Mouse (Mus musculus): Measurements from ENCODE around the gene Scnn1g. TPM values are rescaled to one million over a fixed set of nuclear protein-coding genes. Genes with fewer than 3 reads are reported as not detected.

Gene Scnn1g
- polyA plus RNA-seq, 1 experiment from 2014 or later: 22.0 TPM

GRCm38 (mm10) chr7:121779409-121779808 lies 45.1 kb downstream of the Scnn1g start:
- Histone ChIP-seq H3K4me3 (replicated peaks) (no peak overlapping the region), H3K27ac (peak overlapping the region; percentile 32; the same call in 1 of the 2 replicates), H3K4me1 (no peaks in the 10 kb centered on the region), H3K9ac (no peak overlapping the region), H3K36me3 (no peaks in the 10 kb centered on the region), H3K4me2 (no peak overlapping the region), H3K9me3 (replicated peaks) (no peaks in the 10 kb centered on the region), H3K27me3 (no peaks in the 10 kb centered on the region)
- ATAC-seq (replicated peaks; ENCODE audit: low FRiP score): no peak

DNA sequence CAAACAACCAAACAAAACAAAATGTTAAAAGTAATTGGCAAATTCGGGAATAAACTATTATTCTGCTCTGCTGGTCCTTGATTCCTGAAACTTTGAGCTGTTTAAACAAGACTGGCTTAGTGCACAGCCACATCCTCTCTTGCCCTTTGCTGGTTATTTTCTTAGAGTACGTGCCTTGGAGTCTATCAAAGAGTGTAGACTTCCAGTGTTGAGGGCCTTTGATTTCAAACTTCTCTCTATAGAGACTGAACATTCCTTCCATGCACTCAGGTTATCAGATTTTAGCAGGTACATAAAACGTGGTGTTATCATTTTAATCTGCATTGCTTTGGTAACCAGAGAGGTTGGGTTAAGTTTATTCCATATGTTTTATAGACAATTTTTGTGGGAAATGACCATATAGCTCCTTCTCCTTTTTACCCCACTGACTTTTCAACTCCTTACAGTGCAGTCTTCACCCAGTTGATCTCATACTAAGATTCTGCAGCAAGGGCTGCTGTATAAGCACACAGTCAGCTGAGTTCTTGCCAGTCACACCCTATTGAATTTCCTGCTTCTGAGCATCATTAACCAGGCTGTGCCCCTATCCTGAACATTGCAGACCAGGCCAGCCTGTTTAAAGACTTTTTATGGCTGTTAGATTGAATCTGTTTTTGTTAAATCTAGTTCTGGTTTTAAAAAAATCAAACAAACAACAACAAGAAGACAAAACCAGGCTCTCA lies 48.1 kb downstream of the Scnn1g start:
- peak; percentile 91 for ATAC-seq (replicated peaks; ENCODE audit: low FRiP score)

DNA sequence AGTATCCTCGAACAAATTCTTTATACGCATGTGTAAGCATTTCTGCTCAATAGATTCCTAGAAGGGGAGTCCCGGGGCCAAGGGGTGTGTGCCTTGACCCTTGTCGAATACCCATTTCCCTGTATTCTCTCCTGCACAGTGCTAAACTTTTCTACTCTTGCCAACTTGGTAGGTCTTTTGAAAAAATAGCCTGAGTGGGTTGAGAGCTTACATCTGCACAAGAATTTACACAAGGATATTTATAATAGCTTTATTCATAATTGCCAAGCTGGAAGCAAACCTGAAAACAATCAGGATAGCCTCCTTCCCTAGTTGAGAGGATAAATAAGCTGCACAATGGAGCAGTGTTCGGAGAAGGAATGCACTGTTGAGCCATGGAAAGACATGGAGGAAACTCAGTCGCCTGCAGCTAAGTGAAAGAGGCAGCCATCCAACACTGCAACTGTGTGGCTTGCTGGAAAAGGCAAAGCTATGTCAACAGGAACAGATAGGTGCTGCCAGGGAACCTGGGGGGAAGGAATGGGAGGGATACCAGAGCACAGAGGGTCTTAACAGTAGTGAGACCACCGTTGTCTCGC lies 51.5 kb downstream of the Scnn1g start:
- Histone ChIP-seq H3K27ac (peak overlapping the region; percentile 18; the same call in 1 of the 2 replicates), H3K9me3 (replicated peaks) (no peaks in the 10 kb centered on the region), H3K4me3 (replicated peaks) (no peak overlapping the region), H3K36me3 (no peaks in the 10 kb centered on the region), H3K4me1 (no peaks in the 10 kb centered on the region), H3K27me3 (no peaks in the 10 kb centered on the region), H3K4me2 (no peak overlapping the region), H3K9ac (no peak overlapping the region)
- no peak for ATAC-seq (replicated peaks; ENCODE audit: low FRiP score)
- whole genome bisulfite sequencing: 69% methylated on average over 8 of the region's 8 CpGs

More for the DNA sequence above, 48.1 kb downstream of the Scnn1g start:
- Histone ChIP-seq H3K27me3 (no peaks in the 10 kb centered on the region), H3K4me2 (no peak overlapping the region), H3K4me3 (replicated peaks) (no peak overlapping the region), H3K9me3 (replicated peaks) (no peaks in the 10 kb centered on the region), H3K4me1 (no peaks in the 10 kb centered on the region), H3K36me3 (no peaks in the 10 kb centered on the region), H3K9ac (no peak overlapping the region), H3K27ac (peak overlapping the region; percentile 81)
- WGBS: 44% methylated on average over 3 of the region's 3 CpGs

GRCm38 (mm10) chr7:121797781-121798180 lies 63.5 kb downstream of the Scnn1g start:
- Histone ChIP-seq H3K4me1 (no peaks in the 10 kb centered on the region), H3K27ac (peak overlapping the region; percentile 42), H3K36me3 (no peaks in the 10 kb centered on the region), H3K4me2 (no peak overlapping the region), H3K9me3 (replicated peaks) (no peaks in the 10 kb centered on the region; the same call in 1 of the 2 replicates), H3K4me3 (replicated peaks) (no peak overlapping the region), H3K27me3 (no peaks in the 10 kb centered on the region), H3K9ac (no peak overlapping the region)
- no peak for ATAC-seq (replicated peaks; ENCODE audit: low FRiP score)
- 60% methylated on average over 9 of the region's 9 CpGs for WGBS

DNA sequence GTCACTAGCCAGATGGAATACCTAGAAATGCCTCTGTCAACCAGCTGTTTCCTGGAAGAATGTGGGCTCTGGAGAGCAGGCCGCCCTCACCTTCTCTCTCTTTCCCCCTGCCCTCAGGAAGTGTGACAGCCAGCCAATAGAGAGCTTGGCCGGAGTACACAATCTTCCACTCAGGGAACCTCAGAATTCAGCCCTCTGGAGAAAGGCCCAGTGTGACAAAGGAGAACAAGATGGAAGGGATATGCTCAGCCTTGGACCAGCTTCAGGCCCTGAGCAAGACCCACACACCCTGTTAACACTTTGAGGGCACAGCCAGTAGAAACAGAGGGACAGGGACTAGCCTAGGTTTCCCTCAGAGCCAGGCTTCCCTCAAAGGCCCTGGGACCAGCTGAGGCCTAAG lies 68.2 kb downstream of the Scnn1g start:
- Histone ChIP-seq H3K4me3 (replicated peaks) (no peak overlapping the region), H3K27ac (no peak overlapping the region), H3K4me1 (no peaks in the 10 kb centered on the region), H3K27me3 (no peaks in the 10 kb centered on the region), H3K9me3 (replicated peaks) (no peaks in the 10 kb centered on the region), H3K36me3 (no peaks in the 10 kb centered on the region), H3K9ac (no peak overlapping the region), H3K4me2 (no peak overlapping the region)
- WGBS: 74% methylated on average over 2 of the region's 2 CpGs
- ATAC-seq (replicated peaks; ENCODE audit: low FRiP score): no peak

DNA sequence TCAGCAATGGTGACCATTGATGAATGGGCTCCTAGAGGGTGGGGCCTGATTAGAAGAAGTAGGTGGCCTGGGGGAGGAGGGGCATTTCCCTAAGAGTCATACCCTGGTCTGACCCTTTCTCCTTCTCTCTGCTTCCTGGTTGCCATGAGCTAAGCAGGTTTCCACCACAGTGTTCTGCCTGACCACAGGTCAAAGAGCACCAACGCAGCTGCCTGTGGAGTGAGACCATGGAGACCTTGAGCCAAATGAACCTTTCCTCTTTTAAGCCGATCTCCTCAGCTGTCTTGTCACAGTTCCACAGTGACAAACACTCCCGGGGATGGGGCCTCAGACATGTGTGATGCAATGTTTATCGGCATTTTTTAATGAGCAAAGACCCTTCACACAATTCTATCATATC lies 68.7 kb downstream of the Scnn1g start:
- no peak for ATAC-seq (replicated peaks; ENCODE audit: low FRiP score)
- Histone ChIP-seq H3K9me3 (replicated peaks) (no peaks in the 10 kb centered on the region), H3K36me3 (no peaks in the 10 kb centered on the region), H3K27ac (no peak overlapping the region), H3K4me2 (no peak overlapping the region), H3K4me3 (replicated peaks) (no peak overlapping the region), H3K9ac (no peak overlapping the region), H3K4me1 (no peaks in the 10 kb centered on the region), H3K27me3 (no peaks in the 10 kb centered on the region)
- WGBS: 77% methylated on average over 4 of the region's 4 CpGs

DNA sequence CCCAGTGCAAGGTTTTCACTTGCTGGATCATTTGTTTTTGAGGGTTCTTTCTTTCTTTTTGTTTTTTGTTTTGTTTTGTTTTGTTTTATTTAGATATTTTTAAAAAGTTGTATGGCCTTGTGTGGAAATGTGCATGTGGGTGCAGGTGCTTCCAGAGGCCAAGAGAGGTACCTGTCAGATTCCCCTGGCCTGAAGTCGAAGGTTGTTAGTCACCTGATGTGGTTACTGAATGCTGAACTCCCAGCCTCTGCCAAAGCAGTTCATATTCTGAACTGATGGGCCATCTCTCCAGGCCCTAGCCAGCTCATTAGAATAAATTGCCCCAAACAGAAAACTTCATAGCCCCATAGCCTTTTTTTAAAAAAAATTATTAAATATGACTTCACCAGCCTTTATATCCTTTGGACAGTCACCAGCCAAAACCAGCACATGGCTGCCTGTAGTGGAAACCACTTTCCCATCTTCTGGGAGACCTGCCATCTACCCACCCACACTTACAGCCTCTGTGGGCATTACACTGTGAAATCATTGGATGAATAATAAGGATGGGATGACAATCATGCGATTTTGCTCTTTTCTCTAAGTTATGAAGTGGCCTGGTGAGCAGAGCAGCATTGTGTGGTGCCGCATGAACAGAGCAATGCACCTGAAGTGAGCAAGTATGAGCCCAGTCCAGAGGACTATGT lies 71.7 kb downstream of the Scnn1g start:
- H3K4me1 ChIP-seq: no peaks in the 10 kb centered on the region
- no peak for ATAC-seq (replicated peaks; ENCODE audit: low FRiP score)
- H3K4me2 ChIP-seq: no peak overlapping the region
- H3K4me3 ChIP-seq (replicated peaks): no peak overlapping the region
- H3K27me3 ChIP-seq: no peaks in the 10 kb centered on the region
- WGBS: 85% methylated on average over 3 of the region's 3 CpGs
- no peak overlapping the region for H3K9ac ChIP-seq
- H3K27ac ChIP-seq: no peak overlapping the region
- H3K9me3 ChIP-seq (replicated peaks): no peaks in the 10 kb centered on the region
- H3K36me3 ChIP-seq: no peaks in the 10 kb centered on the region

DNA sequence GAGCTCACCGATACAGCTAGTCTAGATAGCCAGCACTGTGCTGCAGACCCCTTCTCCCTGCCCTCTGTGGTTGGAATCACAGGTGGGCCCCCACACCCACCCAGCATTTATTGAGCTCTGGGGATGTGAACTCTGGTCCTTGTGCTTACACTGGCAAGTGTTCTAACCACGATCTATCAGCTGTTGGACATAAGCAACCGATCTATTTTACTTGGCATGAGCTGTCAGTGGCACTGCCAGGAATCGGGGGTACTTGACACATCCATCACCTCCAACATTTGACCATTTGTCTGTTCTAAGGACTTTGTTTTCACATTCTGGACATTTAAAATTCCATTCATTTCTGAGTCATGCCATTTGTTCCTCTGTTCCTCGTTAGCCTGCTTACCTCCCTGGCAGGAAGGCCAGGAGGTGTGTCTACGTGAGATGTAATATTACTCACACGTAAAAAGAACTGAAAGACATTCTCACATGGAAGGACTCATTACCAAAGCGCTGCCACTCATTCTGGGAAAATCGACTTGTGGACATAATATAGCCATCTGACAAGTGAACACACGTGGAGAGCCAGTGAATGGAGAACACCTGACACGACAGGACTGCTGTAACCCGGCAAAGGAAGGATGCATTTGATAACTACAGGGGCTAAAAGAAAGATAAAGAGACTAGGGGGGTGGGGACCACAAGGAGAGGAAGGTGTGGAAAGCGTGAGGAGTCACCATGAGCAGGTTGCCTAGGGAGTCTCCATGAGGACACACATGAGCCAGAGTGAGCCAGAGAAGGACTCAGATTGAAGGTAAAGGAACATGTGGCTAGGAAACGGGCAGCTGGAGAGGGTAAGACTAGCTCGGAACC lies 73.7 kb downstream of the Scnn1g start:
- Histone ChIP-seq H3K36me3 (no peaks in the 10 kb centered on the region), H3K9me3 (replicated peaks) (no peaks in the 10 kb centered on the region), H3K4me3 (replicated peaks) (no peak overlapping the region), H3K27ac (no peak overlapping the region), H3K9ac (no peak overlapping the region), H3K4me2 (no peak overlapping the region), H3K27me3 (no peaks in the 10 kb centered on the region), H3K4me1 (no peaks in the 10 kb centered on the region)
- 75% methylated on average over 15 of the region's 15 CpGs for WGBS
- ATAC-seq (replicated peaks; ENCODE audit: low FRiP score): no peak

Other genes with a start within 250 kb of the Scnn1g start
- 1.9 and 2.0 TPM in 2 replicates for gene Usp31, start 27.2 kb upstream of the Scnn1g start, polyA plus RNA-seq (2015; fragmentation: Nextera tagmentation; extraction: Ambion mirVana)
- 31.9 TPM in 2 replicates for gene Scnn1b, start 130.6 kb downstream of the Scnn1g start, polyA plus RNA-seq (2015; fragmentation: Nextera tagmentation; extraction: Ambion mirVana)
- gene Cog7, start 247.2 kb downstream of the Scnn1g start, polyA plus RNA-seq (2015; fragmentation: Nextera tagmentation; extraction: Ambion mirVana): 29.1 and 29.5 TPM in 2 replicates

Measured in kidney, embryonic 15.5 days (tissue).